Mouse (Mus musculus) gastrocnemius, adult 18-20 months (tissue): Measurements from ENCODE around the gene Acot10. TPM values are rescaled to one million over a fixed set of nuclear protein-coding genes. Genes with fewer than 3 reads are reported as not detected.
"Not testable (repeated sequence)": the region's sequence is repeated elsewhere in the genome, so short reads cannot be mapped to it uniquely, and the experiment has no call there.

Experiments
- DNase-seq: peaks from one replicate; pipeline ENCODE4 v3.0.0; 2021; ENCODE audit warnings: low spot score
- long read RNA-seq, 2 experiments: library from polyadenylated mRNA; stranded (forward); transcript quantifications; one replicate each; pipeline ENCODE4 v2.0.0; 2021
- total RNA-seq, 2 experiments: library from RNA; stranded (reverse); gene quantifications; 2 replicates each; pipeline ENCODE4 v1.2.3; 2021

Gene Acot10
- total RNA-seq, result not detected
- long read RNA-seq, experiment 1, result 0 reads
- long read RNA-seq, experiment 2, result 0 reads

DNA sequence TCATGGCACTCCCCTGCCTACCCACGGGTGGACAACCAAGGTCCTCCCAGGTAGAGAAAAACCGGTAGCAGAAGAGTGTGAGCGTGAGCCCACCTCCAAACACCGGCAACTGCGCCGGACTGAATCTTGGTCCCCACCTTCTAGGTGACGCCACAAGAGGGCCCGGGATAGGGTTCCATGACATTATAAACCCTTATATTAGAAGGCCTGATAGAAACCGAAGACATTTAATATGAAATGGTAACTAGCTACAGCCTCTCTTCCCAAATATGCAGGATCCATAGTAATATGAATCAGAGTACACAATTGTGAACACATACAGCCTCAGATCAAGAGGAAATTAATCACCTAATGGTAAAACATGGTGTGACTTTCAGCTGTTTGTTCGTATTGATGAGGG, at the start of gene Acot10:
Gene Acot10, minus strand, starts transcription at position 101 of the 400 bp plus-strand sequence.
- DNase-seq, result no peak

DNA sequence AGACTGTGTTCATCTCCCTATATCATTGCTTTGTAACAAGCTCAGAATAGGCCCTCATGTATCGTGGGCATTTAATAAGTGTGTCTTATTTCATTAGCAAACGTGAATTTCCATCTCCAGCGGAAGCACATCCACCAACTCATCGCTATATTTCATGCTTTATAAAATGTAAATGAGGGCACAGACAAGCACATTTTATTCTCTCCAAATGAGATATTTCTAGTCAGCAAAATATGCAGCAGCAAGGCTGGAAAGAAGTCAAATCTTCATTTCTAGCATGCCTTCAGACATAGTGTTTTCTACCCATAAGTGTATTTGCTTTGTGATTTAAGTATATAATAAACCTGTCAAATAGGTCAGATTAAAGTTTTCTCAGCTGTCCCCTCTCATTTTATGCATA, 45.3 kb upstream of the Acot10 start:
- no peak for DNase-seq

DNA sequence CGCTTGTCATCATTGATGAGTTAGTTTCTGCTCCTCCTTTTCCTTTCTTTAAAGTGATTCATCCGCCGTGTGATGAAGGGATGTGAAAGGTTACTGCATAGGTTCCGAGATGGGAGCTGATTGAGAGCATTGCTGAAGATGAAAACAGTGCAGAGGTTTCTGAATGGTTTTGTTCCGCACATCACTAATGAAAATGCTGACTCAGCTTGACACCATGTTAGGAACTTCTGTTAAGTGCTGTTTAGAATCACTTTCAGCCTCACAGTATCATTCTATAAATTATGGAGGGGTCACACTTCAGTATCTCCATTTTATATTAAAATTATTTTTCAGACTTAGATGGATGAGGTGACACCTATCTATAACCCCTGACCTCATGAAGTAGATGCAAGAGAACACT, 29.7 kb upstream of the Acot10 start:
- no peak for DNase-seq

GRCm38 (mm10) chr15:20684200-20684599, 17.6 kb upstream of the Acot10 start:
- no peak for DNase-seq

- DNase-seq, result no peak
Measured at GRCm38 (mm10) chr15:20682719-20683118, 16.2 kb upstream of the Acot10 start.

DNA sequence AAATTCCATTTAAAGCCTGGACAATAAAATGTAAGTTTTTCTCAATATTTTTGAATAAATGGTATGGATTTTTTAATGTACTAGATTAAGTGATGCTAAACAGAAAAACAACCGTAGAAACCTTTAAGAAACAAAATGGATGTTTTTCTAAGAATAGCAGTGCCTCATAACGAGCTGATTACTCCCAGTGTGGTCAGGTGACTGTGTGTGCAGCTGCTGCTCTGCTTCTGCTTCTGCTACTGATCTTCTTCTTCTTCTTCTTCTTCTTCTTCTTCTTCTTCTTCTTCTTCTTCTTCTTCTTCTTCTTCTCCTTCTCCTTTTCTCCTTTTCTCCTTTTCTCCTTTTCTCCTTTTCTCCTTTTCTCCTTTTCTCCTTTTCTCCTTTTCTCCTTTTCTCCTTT, 3.0 kb upstream of the Acot10 start:
- not testable (repeated sequence) for DNase-seq

GRCm38 (mm10) chr15:20667989-20668388, 1.4 kb upstream of the Acot10 start:
- DNase-seq, result no peak

DNA sequence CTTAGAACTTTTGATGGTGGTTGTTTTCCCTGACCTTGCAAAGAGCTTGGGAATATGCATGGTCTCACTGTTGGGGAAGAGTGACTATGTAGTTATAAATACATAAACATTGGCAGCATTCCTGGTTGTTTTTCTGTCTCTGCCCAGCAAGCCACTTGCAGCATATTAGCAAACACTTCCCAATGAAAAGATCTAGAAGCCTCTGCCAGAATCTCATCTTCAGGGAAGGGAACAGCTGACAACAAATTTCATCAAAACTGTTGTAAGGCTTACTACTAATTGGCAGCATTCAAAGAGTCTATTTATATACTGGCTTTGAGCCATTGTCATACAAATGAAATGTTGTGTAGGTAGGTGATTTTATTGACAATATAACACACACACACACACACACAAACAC, 800 bp upstream of the Acot10 start:
- no peak for DNase-seq

- no peak for DNase-seq
Measured at GRCm38 (mm10) chr15:20660221-20660620, 6.3 kb downstream of the Acot10 start.

- DNase-seq, result no peak
Measured at GRCm38 (mm10) chr15:20642905-20643414, 23.6 kb downstream of the Acot10 start.

- DNase-seq, result no peak
Measured at GRCm38 (mm10) chr15:20639155-20639554, 27.4 kb downstream of the Acot10 start.

DNA sequence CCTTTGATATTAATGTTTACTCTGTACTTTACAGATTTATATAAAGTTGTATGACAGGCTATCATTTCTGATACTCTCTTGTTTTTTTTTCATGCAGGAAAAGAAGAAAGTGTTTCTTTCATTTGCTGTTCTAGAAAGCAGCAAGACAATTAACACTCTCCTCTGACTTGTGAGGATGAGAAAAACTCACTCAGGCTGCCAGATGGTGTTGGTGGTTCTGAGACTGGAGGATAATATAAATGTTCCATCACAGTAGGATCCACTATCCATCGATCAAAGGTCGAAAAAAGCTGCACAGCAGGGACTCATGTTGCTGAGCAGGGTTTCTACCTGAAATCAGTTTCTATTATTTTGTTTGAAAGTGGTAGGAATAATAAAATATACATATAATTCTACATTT, 32.0 kb downstream of the Acot10 start:
- DNase-seq, result no peak

Other genes starting within 250 kb of the Acot10 start
- not detected for gene Cdh12, start 217.5 kb downstream of the Acot10 start, total RNA-seq